Mouse (Mus musculus) stomach, embryonic 16.5 days (tissue): ENCODE measurements around the gene Disc1. TPM values are rescaled to one million over a fixed set of nuclear protein-coding genes. Genes with fewer than 3 reads are reported as not detected.

Source experiments
- ATAC-seq: fragments of 200-750 bp; cut with Nextera tagmentation; 2 replicates; pipeline ENCODE4 v1.8.0; 2017; ENCODE audit warnings: moderate number of reproducible peaks, moderate TSS enrichment; ENCODE audit not compliant: insufficient read depth, low FRiP score
- H3K27ac ChIP-seq: fragments of 300-500 bp; sonication (generic); 2 replicates; pipeline ENCODE4 v1.5.1; 2014; ENCODE audit warnings: low read length
- H3K27me3 ChIP-seq: fragments of 300-500 bp; sonication (generic); 2 replicates; pipeline ENCODE4 v1.6.1; 2014; ENCODE audit warnings: low read length, control low read depth, mixed read lengths; ENCODE audit not compliant: control insufficient read depth, insufficient read depth
- H3K36me3 ChIP-seq: fragments of 300-500 bp; sonication (generic); 2 replicates; pipeline ENCODE4 v1.6.1; 2014; ENCODE audit warnings: low read length; ENCODE audit not compliant: control insufficient read depth, insufficient read depth
- H3K4me1 ChIP-seq: fragments of 300-500 bp; sonication (generic); 2 replicates; pipeline ENCODE4 v1.6.1; 2014; ENCODE audit warnings: low read length, control low read depth, mixed read lengths; ENCODE audit not compliant: control insufficient read depth, insufficient read depth
- H3K4me2 ChIP-seq: fragments of 300-500 bp; sonication (generic); 2 replicates; pipeline ENCODE4 v1.6.1; 2014; ENCODE audit warnings: low read depth, low read length, mixed read lengths
- H3K4me3 ChIP-seq: fragments of 300-500 bp; sonication (generic); replicated peaks from 2 replicates; pipeline ENCODE4 v1.5.1; 2014; ENCODE audit warnings: mild to moderate bottlenecking, low read length
- H3K9ac ChIP-seq: fragments of 300-500 bp; sonication (generic); 2 replicates; pipeline ENCODE4 v1.6.1; 2014; ENCODE audit warnings: low read length
- H3K9me3 ChIP-seq: fragments of 300-500 bp; sonication (generic); replicated peaks from 2 replicates; pipeline ENCODE4 v1.6.1; 2016; ENCODE audit warnings: low read length, control low read depth; ENCODE audit not compliant: control insufficient read depth
- WGBS: fragments of 180-500 bp; shearing (Covaris S2); extraction: QIAGEN DNeasy Blood & Tissue Kit; methylation state at CpG from one replicate; pipeline ENCODE4 v1.1.7; 2014; 5-methylcytosine and 5-hydroxymethylcytosine counted together
- polyA plus RNA-seq: library from polyadenylated mRNA; unstranded; fragments of >200 nt; fragmentation: Nextera tagmentation; extraction: Ambion mirVana; gene quantifications from 2 replicates; pipeline ENCODE4 v1.2.1, GENCODE M21; 2015

Gene Disc1
- polyA plus RNA-seq, 1 experiment from 2014 or later, result 1.5 TPM

GRCm38 (mm10) chr8:125242382-125242781 lies 188.4 kb downstream of the Disc1 start:
- Histone ChIP-seq H3K9ac (no peak overlapping the region), H3K36me3 (no peaks in the 10 kb centered on the region), H3K9me3 (no peaks in the 10 kb centered on the region), H3K27me3 (no peaks in the 10 kb centered on the region), H3K27ac (peak overlapping the region; percentile 52), H3K4me3 (no peak overlapping the region), H3K4me2 (no peak overlapping the region; the same call in 1 of the 2 replicates), H3K4me1 (peaks cover 16% of the 10 kb centered on the region)
- 24% methylated on average over 10 of the region's 10 CpGs for WGBS
- ATAC-seq, result peak; percentile 31; the same call in 1 of the 2 replicates

DNA sequence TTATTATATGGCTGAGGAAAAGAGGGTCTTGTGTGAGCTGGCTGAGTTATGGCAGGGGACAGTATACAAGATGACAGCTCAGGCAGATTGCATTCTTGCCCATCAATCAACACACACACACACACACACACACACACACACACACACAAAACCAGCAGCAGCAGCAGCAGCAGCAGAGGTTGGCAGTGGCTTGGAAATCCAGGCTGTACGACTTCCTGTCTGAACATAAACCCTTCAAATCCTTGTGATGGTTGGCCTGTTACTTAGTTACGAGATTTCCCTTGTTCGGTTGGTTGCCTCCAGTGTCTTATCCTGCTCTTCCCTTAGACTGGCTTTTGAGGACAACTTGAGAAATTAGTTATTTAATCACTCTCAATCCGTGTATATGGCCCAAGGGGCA lies 188.9 kb downstream of the Disc1 start:
- 0 out of 2 replicates have a peak overlapping the region, but pooled peaks have one; percentile 21 for H3K27ac ChIP-seq
- ATAC-seq, result peak; percentile 30; the same call in 1 of the 2 replicates
- peaks cover 16% of the 10 kb centered on the region for H3K4me1 ChIP-seq
- no peak overlapping the region for H3K4me2 ChIP-seq
- 32% methylated on average over 4 of the region's 4 CpGs for WGBS
- H3K36me3 ChIP-seq, result no peaks in the 10 kb centered on the region
- no peaks in the 10 kb centered on the region for H3K27me3 ChIP-seq
- H3K9ac ChIP-seq, result no peak overlapping the region
- no peak overlapping the region for H3K4me3 ChIP-seq
- H3K9me3 ChIP-seq, result no peaks in the 10 kb centered on the region

GRCm38 (mm10) chr8:125246737-125247292 lies 192.8 kb downstream of the Disc1 start:
- ATAC-seq, result no peak
- no peaks in the 10 kb centered on the region for H3K9me3 ChIP-seq
- no peak overlapping the region for H3K4me3 ChIP-seq
- H3K4me2 ChIP-seq, result no peak overlapping the region
- H3K27ac ChIP-seq, result peak overlapping the region; percentile 51; the same call in 1 of the 2 replicates
- WGBS, result 32% methylated on average over 7 of the region's 7 CpGs
- no peak overlapping the region for H3K9ac ChIP-seq
- H3K4me1 ChIP-seq, result peaks cover 13% of the 10 kb centered on the region
- H3K27me3 ChIP-seq, result no peaks in the 10 kb centered on the region
- H3K36me3 ChIP-seq, result no peaks in the 10 kb centered on the region

- H3K9me3 ChIP-seq, result no peaks in the 10 kb centered on the region
- no peak overlapping the region for H3K4me2 ChIP-seq
- no peak overlapping the region for H3K9ac ChIP-seq
- WGBS, result 3% methylated on average over 1 of the region's 1 CpGs
- no peak overlapping the region for H3K4me3 ChIP-seq
- no peak overlapping the region for H3K27ac ChIP-seq
- no peaks in the 10 kb centered on the region for H3K27me3 ChIP-seq
- ATAC-seq, result no peak
- H3K4me1 ChIP-seq, result peaks cover 8% of the 10 kb centered on the region
- no peaks in the 10 kb centered on the region for H3K36me3 ChIP-seq
These were observed 193.4 kb downstream of the Disc1 start for GRCm38 (mm10) chr8:125247349-125247748.

- H3K27ac ChIP-seq, result no peak overlapping the region
- ATAC-seq, result no peak
- no peak overlapping the region for H3K4me2 ChIP-seq
- H3K27me3 ChIP-seq, result no peaks in the 10 kb centered on the region
- WGBS, result 96% methylated on average over 4 of the region's 4 CpGs
- no peak overlapping the region for H3K9ac ChIP-seq
- H3K36me3 ChIP-seq, result no peaks in the 10 kb centered on the region
- H3K9me3 ChIP-seq, result no peaks in the 10 kb centered on the region
- peaks cover 11% of the 10 kb centered on the region; the same call in 1 of the 2 replicates for H3K4me1 ChIP-seq
- H3K4me3 ChIP-seq, result no peak overlapping the region
These were observed 199.0 kb downstream of the Disc1 start for GRCm38 (mm10) chr8:125252946-125253345.

- Histone ChIP-seq H3K9me3 (no peaks in the 10 kb centered on the region), H3K4me3 (peak overlapping the region; percentile 45), H3K27ac (peak overlapping the region; percentile 73; the same call in 1 of the 2 replicates), H3K4me2 (peak overlapping the region; percentile 72), H3K36me3 (no peaks in the 10 kb centered on the region), H3K9ac (peak overlapping the region; percentile 68), H3K4me1 (peaks cover 11% of the 10 kb centered on the region; the same call in 1 of the 2 replicates), H3K27me3 (no peaks in the 10 kb centered on the region)
- ATAC-seq, result no peak
- 46% methylated on average over 10 of the region's 10 CpGs for WGBS
These were observed 199.6 kb downstream of the Disc1 start for GRCm38 (mm10) chr8:125253505-125254180.

GRCm38 (mm10) chr8:125254188-125255005 lies 200.4 kb downstream of the Disc1 start:
- H3K4me3 ChIP-seq, result peak overlapping the region; percentile 45
- H3K4me1 ChIP-seq, result peaks cover 11% of the 10 kb centered on the region; the same call in 1 of the 2 replicates
- no peaks in the 10 kb centered on the region for H3K36me3 ChIP-seq
- no peaks in the 10 kb centered on the region for H3K27me3 ChIP-seq
- H3K4me2 ChIP-seq, result peak overlapping the region; percentile 72
- peak overlapping the region; percentile 68 for H3K9ac ChIP-seq
- H3K27ac ChIP-seq, result peak overlapping the region; percentile 73
- peak; percentile 74 for ATAC-seq
- WGBS, result 27% methylated on average over 23 of the region's 23 CpGs
- no peaks in the 10 kb centered on the region for H3K9me3 ChIP-seq

GRCm38 (mm10) chr8:125255006-125255685 lies 201.2 kb downstream of the Disc1 start:
- H3K9ac ChIP-seq, result 0 out of 2 replicates have a peak overlapping the region, but pooled peaks have one; percentile 68
- no peak overlapping the region; the same call in 1 of the 2 replicates for H3K4me2 ChIP-seq
- no peak for ATAC-seq
- no peaks in the 10 kb centered on the region for H3K9me3 ChIP-seq
- H3K4me1 ChIP-seq, result peaks cover 11% of the 10 kb centered on the region; the same call in 1 of the 2 replicates
- 76% methylated on average over 11 of the region's 11 CpGs for WGBS
- H3K27me3 ChIP-seq, result no peaks in the 10 kb centered on the region
- no peak overlapping the region for H3K4me3 ChIP-seq
- no peaks in the 10 kb centered on the region for H3K36me3 ChIP-seq
- H3K27ac ChIP-seq, result peak overlapping the region; percentile 73
